Mouse (Mus musculus): ENCODE data around the gene Catip.
"Not testable (repeated sequence)": the region's sequence is repeated elsewhere in the genome, so short reads cannot be mapped to it uniquely, and the experiment has no call there.

Gene Catip

GRCm38 (mm10) chr1:74384525-74384924 lies 22.6 kb downstream of the Catip start:
- DNase-seq (ENCODE audit: low read depth, low spot score), result no peak

- no peak for DNase-seq (ENCODE audit: low read depth, low spot score)
These were observed 23.2 kb downstream of the Catip start for GRCm38 (mm10) chr1:74385064-74385463.

- no peak for DNase-seq (ENCODE audit: low read depth, low spot score)
These were observed 23.6 kb downstream of the Catip start for GRCm38 (mm10) chr1:74385531-74385930.

GRCm38 (mm10) chr1:74386363-74386713 lies 24.4 kb downstream of the Catip start:
- DNase-seq (ENCODE audit: low read depth, low spot score), result no peak

GRCm38 (mm10) chr1:74386714-74387385 lies 24.9 kb downstream of the Catip start:
- DNase-seq (ENCODE audit: low read depth, low spot score), result peak; percentile 93

- no peak for DNase-seq (ENCODE audit: low read depth, low spot score)
These were observed 25.6 kb downstream of the Catip start for GRCm38 (mm10) chr1:74387386-74387988.

- no peak for DNase-seq (ENCODE audit: low read depth, low spot score)
These were observed 26.6 kb downstream of the Catip start for GRCm38 (mm10) chr1:74388398-74388920.

- DNase-seq (ENCODE audit: low read depth, low spot score), result no peak
These were observed 28.0 kb downstream of the Catip start for GRCm38 (mm10) chr1:74389831-74390286.

- no peak for DNase-seq (ENCODE audit: low read depth, low spot score)
These were observed 28.5 kb downstream of the Catip start for GRCm38 (mm10) chr1:74390287-74390906.

- DNase-seq (ENCODE audit: low read depth, low spot score), result peak; percentile 70
These were observed 29.2 kb downstream of the Catip start, which contains the start of gene Ctdsp1 for GRCm38 (mm10) chr1:74390924-74391748. Gene Ctdsp1 (plus strand): TSS chr1:74391509.

GRCm38 (mm10) chr1:74391844-74392441 lies 30.0 kb downstream of the Catip start:
- no peak for DNase-seq (ENCODE audit: low read depth, low spot score)

GRCm38 (mm10) chr1:74392446-74392994 lies 30.6 kb downstream of the Catip start:
- no peak for DNase-seq (ENCODE audit: low read depth, low spot score)

GRCm38 (mm10) chr1:74393010-74393409 lies 31.1 kb downstream of the Catip start:
- no peak for DNase-seq (ENCODE audit: low read depth, low spot score)

- no peak for DNase-seq (ENCODE audit: low read depth, low spot score)
These were observed 31.8 kb downstream of the Catip start for GRCm38 (mm10) chr1:74393697-74394096.

- DNase-seq (ENCODE audit: low read depth, low spot score), result no peak
These were observed 32.4 kb downstream of the Catip start for GRCm38 (mm10) chr1:74394311-74394710.

- no peak for DNase-seq (ENCODE audit: low read depth, low spot score)
These were observed 33.0 kb downstream of the Catip start for GRCm38 (mm10) chr1:74394858-74395257.

GRCm38 (mm10) chr1:74395290-74395689 lies 33.4 kb downstream of the Catip start:
- DNase-seq (ENCODE audit: low read depth, low spot score), result no peak

GRCm38 (mm10) chr1:74396456-74397222 lies 34.7 kb downstream of the Catip start:
- DNase-seq (ENCODE audit: low read depth, low spot score), result not testable (repeated sequence)

GRCm38 (mm10) chr1:74397268-74397918 lies 35.5 kb downstream of the Catip start:
- DNase-seq (ENCODE audit: low read depth, low spot score), result peak; percentile 89
